Mouse (Mus musculus): ENCODE data around the gene Kcnk4. TPM values are rescaled to one million over a fixed set of nuclear protein-coding genes. Genes with fewer than 3 reads are reported as not detected.

Gene Kcnk4
- polyA plus RNA-seq, 1 experiment from 2014 or later: 0.18 TPM

Small RNAs within 50 kb of the gene (microRNA-seq; reads per million reads assigned to microRNA genes)
- gene Mir6990 (ENCODE audit: borderline number of aligned reads): 2.1 reads per million

Other genes with a start within 250 kb of the Kcnk4 start
- gene Rps6ka4, start 93.9 kb downstream of the Kcnk4 start, polyA plus RNA-seq (2014; fragmentation: Nextera tagmentation; extraction: Ambion mirVana): 11.5 and 12.6 TPM in 2 replicates
- 2.8 and 4.4 TPM in 2 replicates for gene Ccdc88b, start 76.3 kb downstream of the Kcnk4 start, polyA plus RNA-seq (2014; fragmentation: Nextera tagmentation; extraction: Ambion mirVana)
- 167 and 169 TPM in 2 replicates for gene Trmt112, start 24.8 kb downstream of the Kcnk4 start, polyA plus RNA-seq (2014; fragmentation: Nextera tagmentation; extraction: Ambion mirVana)
- gene Prdx5, start 24.4 kb downstream of the Kcnk4 start, polyA plus RNA-seq (2014; fragmentation: Nextera tagmentation; extraction: Ambion mirVana): 106 and 117 TPM in 2 replicates
- gene Esrra, start 12.7 kb downstream of the Kcnk4 start, polyA plus RNA-seq (2014; fragmentation: Nextera tagmentation; extraction: Ambion mirVana): 4.1 and 5.9 TPM in 2 replicates
- 0.49 and 0.91 TPM in 2 replicates for gene Catsperz, start 9.1 kb downstream of the Kcnk4 start, polyA plus RNA-seq (2014; fragmentation: Nextera tagmentation; extraction: Ambion mirVana)
- 51.9 and 54.7 TPM in 2 replicates for gene Bad, start 7.3 kb upstream of the Kcnk4 start, polyA plus RNA-seq (2014; fragmentation: Nextera tagmentation; extraction: Ambion mirVana)
- 18.2 and 18.9 TPM in 2 replicates for gene Gpr137, start 8.0 kb upstream of the Kcnk4 start, polyA plus RNA-seq (2014; fragmentation: Nextera tagmentation; extraction: Ambion mirVana)
- 189 and 221 TPM in 2 replicates for gene Ppp1r14b, start 40.5 kb upstream of the Kcnk4 start, polyA plus RNA-seq (2014; fragmentation: Nextera tagmentation; extraction: Ambion mirVana)
- gene Plcb3, start 42.0 kb upstream of the Kcnk4 start, polyA plus RNA-seq (2014; fragmentation: Nextera tagmentation; extraction: Ambion mirVana): 20.6 and 23.4 TPM in 2 replicates
- gene Fkbp2, start 46.0 kb upstream of the Kcnk4 start, polyA plus RNA-seq (2014; fragmentation: Nextera tagmentation; extraction: Ambion mirVana): 111 and 124 TPM in 2 replicates
- 24.3 and 28.8 TPM in 2 replicates for gene Vegfb, start 53.1 kb upstream of the Kcnk4 start, polyA plus RNA-seq (2014; fragmentation: Nextera tagmentation; extraction: Ambion mirVana)
- gene Dnajc4, start 58.1 kb upstream of the Kcnk4 start, polyA plus RNA-seq (2014; fragmentation: Nextera tagmentation; extraction: Ambion mirVana): 14.0 and 14.7 TPM in 2 replicates
- 15.9 and 16.9 TPM in 2 replicates for gene Nudt22, start 61.6 kb upstream of the Kcnk4 start, polyA plus RNA-seq (2014; fragmentation: Nextera tagmentation; extraction: Ambion mirVana)
- gene Trpt1, start 61.6 kb upstream of the Kcnk4 start, polyA plus RNA-seq (2014; fragmentation: Nextera tagmentation; extraction: Ambion mirVana): 3.9 and 4.9 TPM in 2 replicates
- gene Fermt3, start 85.0 kb upstream of the Kcnk4 start, polyA plus RNA-seq (2014; fragmentation: Nextera tagmentation; extraction: Ambion mirVana): 155 and 170 TPM in 2 replicates
- 356 and 387 TPM in 2 replicates for gene Stip1, start 105.5 kb upstream of the Kcnk4 start, polyA plus RNA-seq (2014; fragmentation: Nextera tagmentation; extraction: Ambion mirVana)
- gene Macrod1, start 122.3 kb upstream of the Kcnk4 start, polyA plus RNA-seq (2014; fragmentation: Nextera tagmentation; extraction: Ambion mirVana): 5.9 and 6.7 TPM in 2 replicates
- 0.60 and 0.64 TPM in 2 replicates for gene Flrt1, start 171.2 kb upstream of the Kcnk4 start, polyA plus RNA-seq (2014; fragmentation: Nextera tagmentation; extraction: Ambion mirVana)

All from liver, embryonic 11.5 days (tissue).